Mouse (Mus musculus) ES-Bruce4 (cell line): ENCODE data around the gene Gm8159.
"Not testable (repeated sequence)": the region's sequence is repeated elsewhere in the genome, so short reads cannot be mapped to it uniquely, and the experiment has no call there.

Source experiments
- CTCF ChIP-seq: IDR thresholded peaks from one replicate; pipeline ENCODE4 v1.8.1; 2011; ENCODE audit warnings: low read depth, low read length
- EP300 ChIP-seq: IDR thresholded peaks from 2 replicates; pipeline ENCODE4 v1.6.1; 2011; ENCODE audit warnings: low read depth, low read length; ENCODE audit not compliant: insufficient read depth
- POLR2A ChIP-seq: IDR thresholded peaks from one replicate; pipeline ENCODE4 v1.8.1; 2011; ENCODE audit warnings: low read length; ENCODE audit not compliant: insufficient read depth

- not testable (repeated sequence) for TF ChIP-seq CTCF, POLR2A, EP300
Measured at GRCm38 (mm10) chr14:4663892-4664291, 31.7 kb downstream of the Gm8159 start, which contains the start of gene Gm3239.
